Mouse (Mus musculus) left cerebral cortex, adult 8-10 months (tissue): Measurements from ENCODE around the gene Ints11. TPM values are rescaled to one million over a fixed set of nuclear protein-coding genes. Genes with fewer than 3 reads are reported as not detected.

ENCODE experiments used
- DNase-seq, 2 experiments: peaks; one replicate each; pipeline ENCODE4 v3.0.0; 2022; ENCODE audit warnings: low spot score in 2 of 2
- total RNA-seq, 4 experiments: library from RNA; stranded (reverse); gene quantifications; 2 replicates each; pipeline ENCODE4 v1.2.4; 2022

Gene Ints11
- total RNA-seq, 4 experiments from 2014 or later, result 26.8 to 32.6 (median 30.0) TPM

GRCm38 (mm10) chr4:155892017-155892416 lies 22.7 kb downstream of the Ints11 start:
- DNase-seq, result peak in 1 of 2 experiments; percentile 71

- DNase-seq, result peak in 1 of 2 experiments; percentile 28
Observed at GRCm38 (mm10) chr4:155892438-155893211, 23.3 kb downstream of the Ints11 start.

DNA sequence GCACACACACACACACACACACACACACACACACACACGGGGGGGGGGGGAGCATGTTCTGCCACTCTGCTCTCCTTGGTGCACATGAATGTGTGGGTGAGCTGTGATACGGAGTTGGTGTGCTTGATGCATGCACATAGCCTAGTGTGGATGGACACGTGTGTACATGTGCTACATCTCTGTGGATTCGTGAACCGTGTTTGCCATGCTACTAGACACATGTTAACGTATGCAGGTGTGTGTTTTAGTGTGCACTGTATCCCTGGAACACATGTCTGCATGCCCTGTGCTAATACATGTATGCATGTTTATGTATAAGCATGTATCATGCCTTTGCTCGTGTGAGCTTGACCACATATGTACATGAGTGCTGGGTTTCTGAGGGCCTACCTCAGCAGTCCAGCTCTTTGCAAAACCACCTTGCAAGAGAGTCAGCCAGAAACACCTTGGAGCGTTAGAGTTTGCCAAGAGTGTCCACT lies 23.9 kb downstream of the Ints11 start:
- DNase-seq, result peak in 1 of 2 experiments; percentile 2

- DNase-seq, result peak; percentile 51 to 80
Observed at GRCm38 (mm10) chr4:155894311-155894881, 25.1 kb downstream of the Ints11 start.

GRCm38 (mm10) chr4:155895216-155895615 lies 25.9 kb downstream of the Ints11 start:
- DNase-seq, result peak; percentile 64 to 65

DNA sequence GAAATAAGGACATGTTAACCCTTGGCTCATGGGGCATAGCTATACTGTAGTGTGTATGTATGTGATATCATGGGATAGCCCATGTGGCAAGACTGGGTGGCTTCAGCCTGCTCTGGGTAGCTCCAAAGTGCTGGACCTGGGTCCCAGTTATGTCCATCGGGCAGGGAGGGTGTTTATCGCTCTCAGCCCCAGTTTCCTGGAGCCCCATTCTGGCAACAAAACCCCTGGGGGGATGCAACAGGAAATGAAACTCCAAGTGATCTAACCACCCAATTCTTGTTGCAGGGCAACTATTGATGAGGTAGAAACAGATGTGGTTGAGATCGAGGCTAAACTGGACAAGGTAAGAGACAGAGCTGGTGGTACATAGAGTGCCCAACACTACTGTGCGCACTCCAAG lies 26.5 kb downstream of the Ints11 start:
- DNase-seq, result no peak

GRCm38 (mm10) chr4:155896461-155896860 lies 27.1 kb downstream of the Ints11 start:
- DNase-seq, result peak in 1 of 2 experiments; percentile 1

GRCm38 (mm10) chr4:155898318-155898717 lies 29.0 kb downstream of the Ints11 start:
- no peak for DNase-seq

GRCm38 (mm10) chr4:155899355-155899754 lies 30.0 kb downstream of the Ints11 start:
- no peak for DNase-seq

- peak; percentile 4 to 47 for DNase-seq
Observed at GRCm38 (mm10) chr4:155901205-155901604, 31.9 kb downstream of the Ints11 start.

GRCm38 (mm10) chr4:155903246-155903645 lies 33.9 kb downstream of the Ints11 start:
- DNase-seq, result no peak

DNA sequence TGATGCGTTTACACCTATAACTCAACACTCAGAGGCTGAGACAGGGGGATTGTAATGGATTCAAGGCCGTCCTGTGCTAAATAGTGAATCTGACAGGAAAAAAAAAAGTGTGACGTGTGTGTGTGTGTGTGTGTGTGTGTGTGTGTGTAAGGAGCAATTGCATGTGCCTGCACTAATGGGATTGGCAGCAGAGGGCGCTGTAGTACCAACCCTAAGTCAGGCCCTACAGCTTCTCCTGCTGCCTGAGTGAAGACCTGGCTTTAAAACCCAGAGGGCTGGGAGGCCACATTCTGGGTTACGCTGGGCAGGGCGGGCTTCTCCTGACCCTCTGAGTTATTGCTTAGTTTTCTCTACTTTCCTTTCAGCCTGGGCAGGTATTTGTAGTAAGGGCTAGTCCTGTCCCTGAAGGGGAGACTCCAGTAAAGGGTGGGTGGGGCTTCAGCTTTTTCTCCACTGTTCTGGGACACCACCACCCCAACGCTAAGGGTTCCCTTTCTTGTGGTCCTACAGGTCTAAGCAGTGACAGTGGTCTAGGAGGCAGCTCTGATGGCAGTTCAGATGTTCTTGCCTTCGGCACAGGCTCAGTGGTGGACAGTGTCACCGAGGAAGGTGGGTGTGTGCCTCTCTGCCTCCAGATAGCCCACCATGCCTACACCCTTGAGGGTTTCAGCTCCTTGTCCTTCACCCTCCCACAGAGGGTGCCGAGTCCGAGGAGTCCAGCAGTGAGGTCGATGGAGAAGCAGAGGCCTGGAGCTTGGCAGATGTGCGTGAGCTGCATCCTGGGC lies 35.2 kb downstream of the Ints11 start:
- DNase-seq, result peak; percentile 1 to 6

GRCm38 (mm10) chr4:155905634-155906033 lies 36.3 kb downstream of the Ints11 start:
- no peak for DNase-seq

DNA sequence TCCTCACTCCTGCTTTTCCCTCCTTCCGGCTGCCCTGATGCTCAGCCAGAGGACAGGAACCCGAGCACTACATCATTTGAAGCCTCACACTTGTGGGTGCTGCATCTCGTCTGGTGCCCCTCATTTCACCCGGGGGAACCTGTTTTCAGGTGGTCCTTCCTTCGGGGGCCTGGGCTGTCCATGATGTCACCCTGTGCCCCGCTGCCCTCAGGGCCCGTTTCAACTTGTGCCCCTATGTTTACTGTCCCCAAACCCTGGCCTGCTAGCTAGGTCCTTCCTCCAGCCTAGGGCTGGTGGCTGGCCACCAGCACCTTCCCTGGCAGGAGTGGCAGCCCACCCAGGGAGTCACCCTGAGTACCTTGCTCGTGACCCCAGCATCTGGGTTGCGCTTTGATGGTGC lies 36.8 kb downstream of the Ints11 start:
- peak; percentile 1 to 7 for DNase-seq

- peak in 1 of 2 experiments; percentile 5 for DNase-seq
Observed at GRCm38 (mm10) chr4:155907003-155907402, 37.7 kb downstream of the Ints11 start.

- peak; percentile 4 to 10 for DNase-seq
Observed at GRCm38 (mm10) chr4:155908281-155908680, 38.9 kb downstream of the Ints11 start.

GRCm38 (mm10) chr4:155908751-155909150 lies 39.4 kb downstream of the Ints11 start:
- peak in 1 of 2 experiments; percentile 1 for DNase-seq

DNA sequence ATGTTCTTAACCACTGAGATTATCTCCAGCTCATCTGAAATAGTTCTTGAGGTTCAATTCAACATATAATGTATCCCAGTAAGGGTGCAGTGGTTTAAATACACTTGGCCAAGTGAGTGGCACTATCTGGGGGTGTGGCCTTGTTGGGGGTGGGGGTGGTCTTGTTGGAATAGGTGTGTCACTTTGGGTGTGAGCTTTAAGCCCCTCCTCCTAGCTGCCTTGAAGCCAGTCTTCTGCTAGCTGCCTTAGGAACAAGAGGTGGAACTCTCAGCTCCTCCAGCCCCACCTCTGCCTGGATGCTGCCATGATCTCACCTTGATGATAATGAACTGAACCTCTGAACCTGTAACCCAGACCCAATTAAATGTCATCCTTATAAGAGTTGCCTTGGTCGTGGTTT lies 62.7 kb downstream of the Ints11 start:
- DNase-seq, result no peak
